Comparison of ENCODE assay signal across 20 mouse cellular contexts in the genomic region with DNA sequence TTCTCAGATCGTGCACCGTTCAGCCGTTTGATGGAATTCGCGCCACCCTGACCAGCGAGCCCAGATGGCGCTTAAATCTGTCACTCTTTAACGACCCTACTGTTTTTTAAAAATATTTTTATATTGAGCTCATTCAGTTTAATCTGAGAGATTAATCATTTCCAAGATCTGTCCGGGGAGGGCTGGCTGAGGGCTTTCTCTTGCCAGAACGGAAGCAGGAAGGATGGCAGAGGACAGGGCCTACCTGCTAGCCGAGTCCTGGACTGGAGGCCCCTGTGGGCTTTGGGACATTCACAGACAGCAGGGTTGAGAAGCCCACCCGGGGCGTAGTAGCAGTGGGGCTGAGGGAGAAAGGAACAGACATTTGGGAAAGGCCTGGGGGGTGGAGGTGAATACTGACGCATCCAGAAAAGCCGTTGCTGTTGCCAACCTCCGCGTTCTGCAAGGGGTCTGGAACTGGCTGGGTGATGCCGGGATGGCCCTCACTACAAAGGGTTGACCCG. TPM values are rescaled to one million over a fixed set of nuclear protein-coding genes. Genes with fewer than 3 reads are reported as not detected.
DNase-seq lines count a peak whose midpoint lies in the region; ATAC-seq and TF ChIP-seq lines count a peak whose summit lies in the region.
"Had no signal": no experiment of that assay in that cellular context is flagged by ENCODE, and none has a peak within 500 bp of the region (broad histone marks: within the 10 kb centered on the region; RNA-seq: fewer than 3 reads in every experiment).

No protein-coding gene starts in this region.

- H3K27me3 ChIP-seq in testis, adult 2 months (ENCODE audit: control insufficient read depth, insufficient read depth, low read length): no peaks in the 10 kb centered on the region; the same call in 1 of the 2 replicates
- H3K27me3 ChIP-seq in kidney, embryonic 15.5 days: peaks cover 37% of the 10 kb centered on the region

- peak overlapping the region; percentile 36 for H3K4me2 ChIP-seq in kidney, embryonic 15.5 days
- H3K4me2 ChIP-seq: forebrain, embryonic 13.5 days; limb, embryonic 15.5 days; midbrain, embryonic 15.5 days; neural tube, embryonic 12.5 days had no signal

- WGBS in kidney, embryonic 15.5 days: 54% methylated on average over 19 of the region's 19 CpGs

- H3K9ac ChIP-seq in kidney, embryonic 15.5 days: no peak overlapping the region
- H3K9ac ChIP-seq: forebrain, embryonic 13.5 days; limb, embryonic 15.5 days; midbrain, embryonic 15.5 days; neural tube, embryonic 12.5 days had no signal

- DNase-seq in testis, postnatal 10 days (ENCODE audit: low spot score): no peak
- peak; percentile 76 to 85 for DNase-seq in cerebellum, postnatal 14 days
- peak; percentile 14 for DNase-seq in testis, postnatal 14 days (ENCODE audit: low spot score)
- DNase-seq in right cerebral cortex, adult 18-20 months: no peak
- DNase-seq in ovary, postnatal 10 days (ENCODE audit: low spot score): no peak
- no peak for DNase-seq in ovary, adult 18-20 months (ENCODE audit: low spot score)
- DNase-seq: adrenal gland, adult 2 months; embryo, embryonic 11 days; heart, adult 18-20 months; lung, adult 18-20 months; thymus, postnatal 14 days had no signal

- peak; percentile 48; the same call in 1 of the 2 replicates for ATAC-seq in kidney, embryonic 15.5 days (replicated peaks; ENCODE audit: low FRiP score)
- ATAC-seq: forebrain, embryonic 13.5 days; midbrain, embryonic 15.5 days had no signal

- TF ChIP-seq CTCF in testis, adult 2 months (IDR thresholded peaks at IDR 0.05; ENCODE audit: control insufficient read depth, insufficient read depth, insufficient replicate concordance, low read depth, low read length): no peak

- peak overlapping the region; percentile 97 for H3K4me3 ChIP-seq in testis, adult 2 months (ENCODE audit: control insufficient read depth, low read depth, low read length)
- no peak overlapping the region for H3K4me3 ChIP-seq in kidney, embryonic 15.5 days (replicated peaks)
- H3K4me3 ChIP-seq: forebrain, embryonic 13.5 days; layer of hippocampus, adult 2 months; left cerebral cortex, adult 2 months; limb, embryonic 15.5 days; midbrain, embryonic 15.5 days; neural tube, embryonic 12.5 days had no signal

- H3K9me3 ChIP-seq in kidney, embryonic 15.5 days (replicated peaks): no peaks in the 10 kb centered on the region
- H3K9me3 ChIP-seq: forebrain, embryonic 13.5 days; limb, embryonic 15.5 days; midbrain, embryonic 15.5 days; neural tube, embryonic 12.5 days had no signal

- no peaks in the 10 kb centered on the region for H3K36me3 ChIP-seq in testis, adult 2 months (ENCODE audit: control insufficient read depth, insufficient read depth, low read length)
- no peaks in the 10 kb centered on the region for H3K36me3 ChIP-seq in kidney, embryonic 15.5 days
- H3K36me3 ChIP-seq: limb, embryonic 15.5 days; midbrain, embryonic 15.5 days; neural tube, embryonic 12.5 days had no signal

- peaks cover 24% of the 10 kb centered on the region for H3K4me1 ChIP-seq in testis, adult 2 months (ENCODE audit: control insufficient read depth, insufficient read depth, low read length)
- H3K4me1 ChIP-seq in kidney, embryonic 15.5 days: peaks cover 10% of the 10 kb centered on the region; the same call in 1 of the 2 replicates
- H3K4me1 ChIP-seq: limb, embryonic 15.5 days; midbrain, embryonic 15.5 days had no signal

- peak; percentile 76; the same call in 1 of the 2 replicates for TF ChIP-seq POLR2A in testis, adult 2 months (IDR thresholded peaks at IDR 0.05; ENCODE audit: control insufficient read depth, low read depth, low read length)

- H3K27ac ChIP-seq in testis, adult 2 months (ENCODE audit: control insufficient read depth, insufficient read depth, low read depth, low read length): peak overlapping the region; percentile 99
- H3K27ac ChIP-seq in kidney, embryonic 15.5 days: no peak overlapping the region
- H3K27ac ChIP-seq: forebrain, embryonic 13.5 days; layer of hippocampus, adult 2 months; left cerebral cortex, adult 2 months; limb, embryonic 15.5 days; macrophage; midbrain, embryonic 15.5 days; neural tube, embryonic 12.5 days had no signal

RNA-seq across cellular contexts. Expression of a gene that starts 51.8 kb away (rescaled TPM):
- 2.0 and 2.2 TPM in 2 replicates for polyA plus RNA-seq in testis, adult 2 months (2012; rRNA removed)
- polyA plus RNA-seq in kidney, embryonic 15.5 days (2015; fragmentation: Nextera tagmentation; extraction: Ambion mirVana): 25.4 and 27.2 TPM in 2 replicates

Comparison
In these comparisons a context has a peak if more than half of its experiments do, and no peak if none do; other contexts are left out.
1. DNase-seq: peak in cerebellum, postnatal 14 days (2 of 2) and testis, postnatal 14 days (single experiment); none in testis, postnatal 10 days (single experiment), right cerebral cortex, adult 18-20 months (single experiment), ovary, postnatal 10 days (single experiment) and ovary, adult 18-20 months (single experiment).